Mouse (Mus musculus): ENCODE measurements around the gene Sergef.
"Not testable (repeated sequence)": the region's sequence is repeated elsewhere in the genome, so short reads cannot be mapped to it uniquely, and the experiment has no call there.

Sergef gene

GRCm38 (mm10) chr7:46639692-46640031, at the start of gene Sergef:
Gene Sergef (minus strand): TSS chr7:46639807.
- DNase-seq, result peak; percentile 92

GRCm38 (mm10) chr7:46686827-46687226, 47.2 kb upstream of the Sergef start:
- no peak for DNase-seq

- no peak for DNase-seq
These were observed 41.1 kb upstream of the Sergef start for GRCm38 (mm10) chr7:46680732-46681131.

- DNase-seq, result not testable (repeated sequence)
These were observed 39.4 kb upstream of the Sergef start for GRCm38 (mm10) chr7:46679044-46679443.

- no peak for DNase-seq
These were observed 38.8 kb upstream of the Sergef start for GRCm38 (mm10) chr7:46678417-46678816.

GRCm38 (mm10) chr7:46676808-46677360, 37.3 kb upstream of the Sergef start:
- DNase-seq, result no peak

GRCm38 (mm10) chr7:46675886-46676285, 36.3 kb upstream of the Sergef start:
- DNase-seq, result no peak

GRCm38 (mm10) chr7:46675061-46675460, 35.5 kb upstream of the Sergef start:
- no peak for DNase-seq

GRCm38 (mm10) chr7:46672160-46672672, 32.6 kb upstream of the Sergef start, which contains the start of gene Tph1:
Gene Tph1 (minus strand): TSS chr7:46672537.
- no peak for DNase-seq

- peak; percentile 7 for DNase-seq
These were observed 27.6 kb upstream of the Sergef start for GRCm38 (mm10) chr7:46667256-46667655.

- DNase-seq, result peak; percentile 5
These were observed 25.6 kb upstream of the Sergef start for GRCm38 (mm10) chr7:46665236-46665635.

GRCm38 (mm10) chr7:46661591-46662090, 22.0 kb upstream of the Sergef start:
- DNase-seq, result no peak

- DNase-seq, result no peak
These were observed 12.7 kb upstream of the Sergef start for GRCm38 (mm10) chr7:46652279-46652678.

- DNase-seq, result not testable (repeated sequence)
These were observed 10.6 kb upstream of the Sergef start for GRCm38 (mm10) chr7:46650231-46650630.

- no peak for DNase-seq
These were observed 9.0 kb upstream of the Sergef start for GRCm38 (mm10) chr7:46648431-46649140.

- DNase-seq, result no peak
These were observed 3.6 kb upstream of the Sergef start for GRCm38 (mm10) chr7:46643172-46643571.

GRCm38 (mm10) chr7:46640062-46640461, 455 bp upstream of the Sergef start:
- DNase-seq, result no peak

GRCm38 (mm10) chr7:46638889-46639691, 517 bp downstream of the Sergef start:
- DNase-seq, result no peak

- DNase-seq, result no peak
These were observed 11.1 kb downstream of the Sergef start for GRCm38 (mm10) chr7:46628375-46628975.

- DNase-seq, result no peak
These were observed 15.6 kb downstream of the Sergef start for GRCm38 (mm10) chr7:46623979-46624378.

- no peak for DNase-seq
These were observed 21.0 kb downstream of the Sergef start for GRCm38 (mm10) chr7:46618416-46619110.

GRCm38 (mm10) chr7:46616429-46617005, 23.1 kb downstream of the Sergef start:
- no peak for DNase-seq
